Mouse (Mus musculus): ENCODE data around the gene a.

GRCm38 (mm10) chr2:155072353-155073145 is 281.3 kb downstream of the a start:
- TF ChIP-seq CTCF (IDR thresholded peaks at IDR 0.05; ENCODE audit: low read depth) (no peak), EP300 (optimal IDR thresholded peaks at IDR 0.05) (no peak)
